Mouse (Mus musculus) cortical plate, adult 2 months (tissue): ENCODE measurements around the gene Taf6.

Source experiments
- CTCF ChIP-seq: fragments of 200-500 bp; IDR thresholded peaks from 2 replicates; pipeline ENCODE4 v1.5.1; 2011; ENCODE audit warnings: mild to moderate bottlenecking, control low read depth, low read length; ENCODE audit not compliant: insufficient read depth; ENCODE audit errors: extremely low read depth
- POLR2A ChIP-seq: fragments of 200-500 bp; IDR thresholded peaks from 2 replicates; pipeline ENCODE4 v1.6.1; 2011; ENCODE audit warnings: mild to moderate bottlenecking, low read length, control low read depth; ENCODE audit not compliant: insufficient read depth; ENCODE audit errors: extremely low read depth

DNA sequence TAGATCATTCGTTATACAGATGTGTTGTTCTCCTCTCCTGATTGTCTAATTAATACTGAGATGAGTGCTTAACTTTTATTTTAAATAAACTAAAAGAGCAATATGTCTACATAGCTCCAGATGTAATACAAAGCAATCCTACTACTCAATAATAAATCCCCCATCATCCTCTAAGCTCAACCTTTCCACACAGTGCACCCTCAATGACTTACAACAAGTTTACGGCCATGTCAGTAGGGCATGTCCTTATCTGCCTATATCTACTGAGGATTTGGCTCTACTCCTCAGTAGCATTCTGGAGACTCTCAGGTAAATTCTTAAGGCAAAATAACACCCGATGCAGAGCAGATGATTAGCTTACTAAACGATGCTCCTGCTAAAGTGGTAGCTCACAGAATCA lies 20.6 kb upstream of the Taf6 start:
- no peak for TF ChIP-seq POLR2A
- TF ChIP-seq CTCF, result no peak
